34 mouse cellular contexts compared by ENCODE assay signal in the genomic region with DNA sequence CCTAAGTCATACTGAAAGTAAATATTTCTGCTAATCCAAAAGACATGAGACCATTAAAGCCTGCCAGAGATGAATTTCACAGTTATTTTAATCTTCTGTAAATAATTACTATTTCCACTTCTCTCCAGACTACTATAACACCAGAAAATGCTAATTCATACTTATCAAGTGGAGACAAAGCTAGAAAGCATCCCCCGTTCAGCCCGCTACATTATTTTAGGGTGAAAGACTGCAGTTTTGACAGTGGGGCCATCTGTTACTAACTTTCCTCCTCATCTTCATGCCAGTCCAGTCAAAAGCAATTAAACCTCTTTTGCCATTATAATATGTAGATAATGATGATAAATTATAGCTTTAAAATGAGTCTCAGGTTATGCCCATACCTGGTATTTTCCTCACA.
"Had no signal": no experiment of that assay in that cellular context is flagged by ENCODE, and none has a peak within 500 bp of the region (broad histone marks: within the 10 kb centered on the region; RNA-seq: fewer than 3 reads in every experiment).

No protein-coding gene starts in this region.

- ATAC-seq: hindbrain, embryonic 16.5 days; hindbrain, postnatal 0 days; inflammation-experienced regulatory T-cells, adult 6 months; intestine, embryonic 15.5 days; intestine, embryonic 16.5 days; intestine, postnatal 0 days had no signal

- H3K4me1 ChIP-seq: heart, embryonic 12.5 days; heart, embryonic 13.5 days; heart, embryonic 15.5 days; hindbrain, embryonic 10.5 days; hindbrain, embryonic 12.5 days; hindbrain, embryonic 13.5 days; intestine, embryonic 15.5 days; kidney, embryonic 15.5 days had no signal

- H3K4me2 ChIP-seq: heart, embryonic 12.5 days; heart, embryonic 13.5 days; heart, embryonic 15.5 days; hindbrain, embryonic 12.5 days; hindbrain, embryonic 13.5 days; hindbrain, embryonic 14.5 days; hindbrain, embryonic 15.5 days; intestine, embryonic 15.5 days; kidney, embryonic 15.5 days had no signal

- DNase-seq: heart, postnatal 10 days; heart, postnatal 14 days; heart, postnatal 36 days; heart, postnatal 4 days; kidney, adult 11 months; kidney, adult 18-20 months; kidney, adult 2 months; kidney, adult 8-10 months; kidney, adult 9 months; kidney, postnatal 10 days; kidney, postnatal 14 days; kidney, postnatal 25 days; kidney, postnatal 36 days; kidney, postnatal 4 days; layer of hippocampus, adult 9-11 months; layer of hippocampus, postnatal 36 days had no signal

- H3K4me3 ChIP-seq: heart, embryonic 12.5 days; heart, embryonic 13.5 days; heart, embryonic 15.5 days; hindbrain, embryonic 10.5 days; hindbrain, embryonic 12.5 days; hindbrain, embryonic 13.5 days; hindbrain, embryonic 15.5 days; intestine, embryonic 15.5 days; kidney, embryonic 15.5 days; layer of hippocampus, adult 2 months; left cerebral cortex, adult 2 months had no signal

- H3K9me3 ChIP-seq: heart, embryonic 12.5 days; heart, embryonic 13.5 days; heart, embryonic 15.5 days; hindbrain, embryonic 10.5 days; hindbrain, embryonic 12.5 days; hindbrain, embryonic 13.5 days; hindbrain, embryonic 15.5 days; intestine, embryonic 15.5 days; kidney, embryonic 15.5 days had no signal

- H3K27ac ChIP-seq: heart, embryonic 13.5 days; heart, embryonic 15.5 days; hindbrain, embryonic 10.5 days; hindbrain, embryonic 12.5 days; hindbrain, embryonic 13.5 days; hindbrain, embryonic 15.5 days; hindbrain, postnatal 0 days; intestine, embryonic 15.5 days; kidney, embryonic 15.5 days; kidney, postnatal 0 days; layer of hippocampus, adult 2 months; left cerebral cortex, adult 2 months had no signal

- H3K36me3 ChIP-seq: heart, embryonic 12.5 days; heart, embryonic 13.5 days; heart, embryonic 15.5 days; hindbrain, embryonic 10.5 days; hindbrain, embryonic 12.5 days; hindbrain, embryonic 13.5 days; hindbrain, embryonic 15.5 days; intestine, embryonic 15.5 days; kidney, embryonic 15.5 days had no signal

- H3K27me3 ChIP-seq: heart, embryonic 12.5 days; heart, embryonic 13.5 days; heart, embryonic 15.5 days; hindbrain, embryonic 12.5 days; hindbrain, embryonic 15.5 days; intestine, embryonic 15.5 days; kidney, embryonic 15.5 days had no signal

- H3K9ac ChIP-seq: heart, embryonic 12.5 days; heart, embryonic 13.5 days; heart, embryonic 15.5 days; hindbrain, embryonic 12.5 days; hindbrain, embryonic 13.5 days; hindbrain, embryonic 14.5 days; hindbrain, embryonic 15.5 days; intestine, embryonic 15.5 days; kidney, embryonic 15.5 days had no signal
